Mouse (Mus musculus): Measurements from ENCODE around the gene E030025P04Rik. TPM values are rescaled to one million over a fixed set of nuclear protein-coding genes. Genes with fewer than 3 reads are reported as not detected.
A peak's percentile ranks its signal among the peaks of the same experiment; 100 is the strongest.

The E030025P04Rik gene
- polyA plus RNA-seq, 1 experiment from 2014 or later = not detected

GRCm38 (mm10) chr11:109144890-109145341, 747 bp upstream of the E030025P04Rik start:
- WGBS = 20% methylated on average over 7 of the region's 7 CpGs
- peaks cover 16% of the 10 kb centered on the region; the same call in 1 of the 2 replicates for H3K4me1 ChIP-seq
- no peak overlapping the region for H3K4me2 ChIP-seq (replicated peaks)
- no peak overlapping the region for H3K9ac ChIP-seq
- no peaks in the 10 kb centered on the region for H3K27me3 ChIP-seq
- ATAC-seq (ENCODE audit: low FRiP score, low read depth) = peak; percentile 81
- no peaks in the 10 kb centered on the region for H3K9me3 ChIP-seq
- no peak overlapping the region for H3K27ac ChIP-seq
- no peaks in the 10 kb centered on the region for H3K36me3 ChIP-seq
- H3K4me3 ChIP-seq = no peak overlapping the region

- 65% methylated on average over 7 of the region's 7 CpGs for WGBS
- H3K4me3 ChIP-seq = no peak overlapping the region
- H3K4me1 ChIP-seq = 0 out of 2 replicates have a peak, but pooled peaks cover 5% of the 10 kb centered on the region
- no peaks in the 10 kb centered on the region for H3K36me3 ChIP-seq
- H3K27ac ChIP-seq = no peak overlapping the region
- no peaks in the 10 kb centered on the region for H3K27me3 ChIP-seq
- H3K9ac ChIP-seq = no peak overlapping the region
- no peak overlapping the region for H3K4me2 ChIP-seq (replicated peaks)
- no peaks in the 10 kb centered on the region for H3K9me3 ChIP-seq
- ATAC-seq (ENCODE audit: low FRiP score, low read depth) = 0 out of 2 replicates have a peak, but pooled peaks have one; percentile 40
Measured at GRCm38 (mm10) chr11:109126482-109126881, 17.7 kb downstream of the E030025P04Rik start.

GRCm38 (mm10) chr11:109125451-109125850, 18.7 kb downstream of the E030025P04Rik start:
- 0 out of 2 replicates have a peak, but pooled peaks cover 5% of the 10 kb centered on the region for H3K4me1 ChIP-seq
- H3K4me3 ChIP-seq = no peak overlapping the region
- H3K9ac ChIP-seq = no peak overlapping the region
- H3K27ac ChIP-seq = no peak overlapping the region
- 79% methylated on average over 5 of the region's 5 CpGs for WGBS
- H3K9me3 ChIP-seq = no peaks in the 10 kb centered on the region
- no peak overlapping the region for H3K4me2 ChIP-seq (replicated peaks)
- H3K27me3 ChIP-seq = no peaks in the 10 kb centered on the region
- no peaks in the 10 kb centered on the region for H3K36me3 ChIP-seq
- ATAC-seq (ENCODE audit: low FRiP score, low read depth) = no peak

- Histone ChIP-seq H3K9ac (no peak overlapping the region), H3K4me1 (0 out of 2 replicates have a peak, but pooled peaks cover 5% of the 10 kb centered on the region), H3K27me3 (no peaks in the 10 kb centered on the region), H3K9me3 (no peaks in the 10 kb centered on the region), H3K4me3 (no peak overlapping the region), H3K36me3 (no peaks in the 10 kb centered on the region), H3K27ac (no peak overlapping the region), H3K4me2 (replicated peaks) (no peak overlapping the region)
- WGBS = 57% methylated on average over 3 of the region's 3 CpGs
- ATAC-seq (ENCODE audit: low FRiP score, low read depth) = no peak
Measured at GRCm38 (mm10) chr11:109124284-109124683, 19.9 kb downstream of the E030025P04Rik start.

- no peak for ATAC-seq (ENCODE audit: low FRiP score, low read depth)
- Histone ChIP-seq H3K4me3 (no peak overlapping the region), H3K36me3 (no peaks in the 10 kb centered on the region), H3K27me3 (no peaks in the 10 kb centered on the region), H3K4me2 (replicated peaks) (no peak overlapping the region), H3K9ac (no peak overlapping the region), H3K27ac (no peak overlapping the region), H3K4me1 (peaks cover 17% of the 10 kb centered on the region), H3K9me3 (no peaks in the 10 kb centered on the region)
- WGBS = 34% methylated on average over 11 of the region's 11 CpGs
Measured at GRCm38 (mm10) chr11:109109826-109110346, 34.3 kb downstream of the E030025P04Rik start.

- H3K9me3 ChIP-seq = no peaks in the 10 kb centered on the region
- H3K4me1 ChIP-seq = peaks cover 17% of the 10 kb centered on the region
- H3K36me3 ChIP-seq = no peaks in the 10 kb centered on the region
- no peak; the same call in 1 of the 2 replicates for ATAC-seq (ENCODE audit: low FRiP score, low read depth)
- no peak overlapping the region for H3K4me2 ChIP-seq (replicated peaks)
- no peak overlapping the region for H3K27ac ChIP-seq
- no peak overlapping the region for H3K9ac ChIP-seq
- no peak overlapping the region for H3K4me3 ChIP-seq
- no peaks in the 10 kb centered on the region for H3K27me3 ChIP-seq
Measured at GRCm38 (mm10) chr11:109109056-109109455, 35.1 kb downstream of the E030025P04Rik start.

GRCm38 (mm10) chr11:109107518-109108205, 36.5 kb downstream of the E030025P04Rik start:
- Histone ChIP-seq H3K9me3 (no peaks in the 10 kb centered on the region), H3K27ac (no peak overlapping the region), H3K4me2 (replicated peaks) (no peak overlapping the region), H3K27me3 (no peaks in the 10 kb centered on the region), H3K4me1 (peaks cover 17% of the 10 kb centered on the region), H3K36me3 (no peaks in the 10 kb centered on the region), H3K9ac (no peak overlapping the region), H3K4me3 (no peak overlapping the region)
- 28% methylated on average over 11 of the region's 11 CpGs for WGBS
- ATAC-seq (ENCODE audit: low FRiP score, low read depth) = no peak

GRCm38 (mm10) chr11:109106751-109107150, 37.4 kb downstream of the E030025P04Rik start:
- ATAC-seq (ENCODE audit: low FRiP score, low read depth) = no peak
- no peaks in the 10 kb centered on the region for H3K27me3 ChIP-seq
- no peak overlapping the region for H3K9ac ChIP-seq
- peaks cover 17% of the 10 kb centered on the region for H3K4me1 ChIP-seq
- H3K36me3 ChIP-seq = no peaks in the 10 kb centered on the region
- H3K4me2 ChIP-seq (replicated peaks) = no peak overlapping the region
- WGBS = 7% methylated on average over 8 of the region's 8 CpGs
- no peaks in the 10 kb centered on the region for H3K9me3 ChIP-seq
- H3K4me3 ChIP-seq = no peak overlapping the region
- H3K27ac ChIP-seq = no peak overlapping the region

- Histone ChIP-seq H3K9ac (no peak overlapping the region), H3K4me1 (peaks cover 17% of the 10 kb centered on the region), H3K4me2 (replicated peaks) (no peak overlapping the region), H3K9me3 (no peaks in the 10 kb centered on the region), H3K36me3 (no peaks in the 10 kb centered on the region), H3K4me3 (no peak overlapping the region), H3K27me3 (no peaks in the 10 kb centered on the region), H3K27ac (no peak overlapping the region)
- ATAC-seq (ENCODE audit: low FRiP score, low read depth) = no peak
- 16% methylated on average over 5 of the region's 5 CpGs for WGBS
Measured at GRCm38 (mm10) chr11:109106181-109106580, 38.0 kb downstream of the E030025P04Rik start.

- H3K9me3 ChIP-seq = no peaks in the 10 kb centered on the region
- peaks cover 13% of the 10 kb centered on the region for H3K4me1 ChIP-seq
- no peak for ATAC-seq (ENCODE audit: low FRiP score, low read depth)
- H3K4me2 ChIP-seq (replicated peaks) = no peak overlapping the region
- no peaks in the 10 kb centered on the region for H3K36me3 ChIP-seq
- H3K4me3 ChIP-seq = no peak overlapping the region
- H3K9ac ChIP-seq = no peak overlapping the region
- WGBS = 90% methylated on average over 3 of the region's 3 CpGs
- H3K27me3 ChIP-seq = 0 out of 2 replicates have a peak, but pooled peaks cover 3% of the 10 kb centered on the region
- no peak overlapping the region for H3K27ac ChIP-seq
Measured at GRCm38 (mm10) chr11:109103386-109103785, 40.8 kb downstream of the E030025P04Rik start.

GRCm38 (mm10) chr11:109102646-109103045, 41.5 kb downstream of the E030025P04Rik start:
- no peak overlapping the region for H3K27ac ChIP-seq
- H3K9ac ChIP-seq = no peak overlapping the region
- no peak overlapping the region for H3K4me3 ChIP-seq
- peaks cover 3% of the 10 kb centered on the region; the same call in 1 of the 2 replicates for H3K27me3 ChIP-seq
- H3K4me2 ChIP-seq (replicated peaks) = no peak overlapping the region
- H3K9me3 ChIP-seq = no peaks in the 10 kb centered on the region
- 88% methylated on average over 8 of the region's 8 CpGs for WGBS
- H3K4me1 ChIP-seq = peaks cover 16% of the 10 kb centered on the region
- no peaks in the 10 kb centered on the region for H3K36me3 ChIP-seq
- ATAC-seq (ENCODE audit: low FRiP score, low read depth) = no peak

GRCm38 (mm10) chr11:109100266-109100665, 43.9 kb downstream of the E030025P04Rik start:
- H3K4me3 ChIP-seq = no peak overlapping the region
- 85% methylated on average over 6 of the region's 6 CpGs for WGBS
- H3K36me3 ChIP-seq = no peaks in the 10 kb centered on the region
- peaks cover 3% of the 10 kb centered on the region; the same call in 1 of the 2 replicates for H3K27me3 ChIP-seq
- H3K9ac ChIP-seq = no peak overlapping the region
- peaks cover 12% of the 10 kb centered on the region for H3K4me1 ChIP-seq
- no peak overlapping the region for H3K27ac ChIP-seq
- H3K9me3 ChIP-seq = no peaks in the 10 kb centered on the region
- no peak overlapping the region for H3K4me2 ChIP-seq (replicated peaks)
- no peak for ATAC-seq (ENCODE audit: low FRiP score, low read depth)
